Mouse (Mus musculus) lung, postnatal 0 days (tissue): ENCODE measurements around the gene Oas1c. TPM values are rescaled to one million over a fixed set of nuclear protein-coding genes. Genes with fewer than 3 reads are reported as not detected.
"Not testable (repeated sequence)": the region's sequence is repeated elsewhere in the genome, so short reads cannot be mapped to it uniquely, and the experiment has no call there.

Experiments used
- ATAC-seq: fragments of 200-750 bp; cut with Nextera tagmentation; 2 replicates; pipeline ENCODE4 v1.8.0; 2017; ENCODE audit warnings: moderate library complexity
- DNase-seq: peaks from one replicate; pipeline ENCODE4 v3.0.0-alpha.2; 2016; ENCODE audit warnings: low spot score
- H3K27ac ChIP-seq: fragments of 300-500 bp; sonication (generic); 2 replicates; pipeline ENCODE4 v1.5.1; 2014; ENCODE audit warnings: antibody characterized with exemption, mild to moderate bottlenecking, low read length, mixed read lengths
- H3K27me3 ChIP-seq: fragments of 300-500 bp; sonication (generic); replicated peaks from 2 replicates; pipeline ENCODE4 v1.6.1; 2014; ENCODE audit warnings: low read length, mixed read lengths; ENCODE audit not compliant: insufficient read depth
- H3K36me3 ChIP-seq: fragments of 300-500 bp; sonication (generic); 2 replicates; pipeline ENCODE4 v1.6.1; 2014; ENCODE audit warnings: low read length, mixed read lengths; ENCODE audit not compliant: insufficient read depth
- H3K4me1 ChIP-seq: fragments of 300-500 bp; sonication (generic); 2 replicates; pipeline ENCODE4 v1.6.1; 2014; ENCODE audit warnings: antibody characterized with exemption, low read depth, low read length, mixed read lengths; ENCODE audit not compliant: insufficient read depth
- H3K4me2 ChIP-seq: fragments of 300-500 bp; sonication (generic); replicated peaks from 2 replicates; pipeline ENCODE4 v1.6.1; 2014; ENCODE audit warnings: low read depth, mild to moderate bottlenecking, low read length, moderate library complexity, mixed read lengths
- H3K4me3 ChIP-seq: fragments of 300-500 bp; sonication (generic); 2 replicates; pipeline ENCODE4 v1.5.1; 2014; ENCODE audit warnings: low read depth, low read length
- H3K9ac ChIP-seq: fragments of 300-500 bp; sonication (generic); replicated peaks from 2 replicates; pipeline ENCODE4 v1.6.1; 2014; ENCODE audit warnings: low read depth, mild to moderate bottlenecking
- H3K9me3 ChIP-seq: fragments of 300-500 bp; sonication (generic); 2 replicates; pipeline ENCODE4 v1.6.1; 2016; ENCODE audit warnings: low read length, mixed read lengths
- CTCF ChIP-seq: IDR thresholded peaks from 2 replicates; pipeline ENCODE4 v1.5.1; 2016; ENCODE audit warnings: antibody characterized with exemption, mild to moderate bottlenecking
- EP300 ChIP-seq: IDR thresholded peaks from 2 replicates; pipeline ENCODE4 v1.6.1; 2016; ENCODE audit warnings: antibody characterized with exemption, mild to moderate bottlenecking, control low read depth
- WGBS: fragments of 180-500 bp; shearing (Covaris S2); extraction: QIAGEN DNeasy Blood & Tissue Kit; methylation state at CpG from one replicate; pipeline ENCODE4 v1.1.7; 2014; 5-methylcytosine and 5-hydroxymethylcytosine counted together
- polyA plus RNA-seq: library from polyadenylated mRNA; unstranded; fragments of >200 nt; fragmentation: Nextera tagmentation; extraction: Ambion mirVana; gene quantifications from 2 replicates; pipeline ENCODE4 v1.2.1, GENCODE M21; 2015

The Oas1c gene
- polyA plus RNA-seq, 1 experiment from 2014 or later: 1.5 TPM

GRCm38 (mm10) chr5:120809171-120809570, 3.1 kb downstream of the Oas1c start:
- ATAC-seq (no peak), DNase-seq (no peak)
- no peak overlapping the region for H3K27ac ChIP-seq
- H3K4me1 ChIP-seq: peaks cover 6% of the 10 kb centered on the region; the same call in 1 of the 2 replicates
- TF ChIP-seq CTCF (no peak), EP300 (no peak)
- no peaks in the 10 kb centered on the region for H3K27me3 ChIP-seq
- H3K9ac ChIP-seq: no peak overlapping the region
- H3K4me3 ChIP-seq: no peak overlapping the region
- WGBS: 33% methylated on average over 6 of the region's 6 CpGs
- H3K36me3 ChIP-seq: no peaks in the 10 kb centered on the region
- no peak overlapping the region for H3K4me2 ChIP-seq
- H3K9me3 ChIP-seq: no peaks in the 10 kb centered on the region

GRCm38 (mm10) chr5:120806458-120806857, 5.9 kb downstream of the Oas1c start:
- no peaks in the 10 kb centered on the region for H3K4me1 ChIP-seq
- H3K27me3 ChIP-seq: no peaks in the 10 kb centered on the region
- ATAC-seq: no peak
- no peaks in the 10 kb centered on the region for H3K36me3 ChIP-seq
- H3K9ac ChIP-seq: no peak overlapping the region
- H3K9me3 ChIP-seq: no peaks in the 10 kb centered on the region
- H3K27ac ChIP-seq: no peak overlapping the region
- no peak overlapping the region for H3K4me2 ChIP-seq
- 100% methylated on average over 1 of the region's 1 CpGs for WGBS
- TF ChIP-seq CTCF (peak; percentile 73), EP300 (no peak)
- H3K4me3 ChIP-seq: no peak overlapping the region
- peak; percentile 59 for DNase-seq

- H3K27me3 ChIP-seq: no peaks in the 10 kb centered on the region
- TF ChIP-seq CTCF (no peak), EP300 (no peak)
- H3K4me3 ChIP-seq: no peak overlapping the region
- H3K9me3 ChIP-seq: no peaks in the 10 kb centered on the region
- DNase-seq (no peak), ATAC-seq (no peak)
- 55% methylated on average over 2 of the region's 2 CpGs for WGBS
- no peak overlapping the region for H3K9ac ChIP-seq
- H3K27ac ChIP-seq: no peak overlapping the region
- H3K36me3 ChIP-seq: no peaks in the 10 kb centered on the region
- no peak overlapping the region for H3K4me2 ChIP-seq
- H3K4me1 ChIP-seq: no peaks in the 10 kb centered on the region
Observed at GRCm38 (mm10) chr5:120803596-120803995, 8.7 kb downstream of the Oas1c start.

GRCm38 (mm10) chr5:120798943-120799342, 13.4 kb downstream of the Oas1c start:
- H3K36me3 ChIP-seq, H3K4me1 ChIP-seq, H3K4me3 ChIP-seq, H3K9me3 ChIP-seq, H3K9ac ChIP-seq, H3K27me3 ChIP-seq, DNase-seq, H3K4me2 ChIP-seq, H3K27ac ChIP-seq, ATAC-seq: not testable (repeated sequence)
- 30% methylated on average over 1 of the region's 2 CpGs for WGBS

- ATAC-seq, H3K9me3 ChIP-seq, H3K27me3 ChIP-seq, DNase-seq, H3K4me2 ChIP-seq, H3K36me3 ChIP-seq, H3K4me3 ChIP-seq, H3K4me1 ChIP-seq, H3K9ac ChIP-seq, H3K27ac ChIP-seq: not testable (repeated sequence)
- 57% methylated on average over 5 of the region's 5 CpGs for whole genome bisulfite sequencing
Observed at GRCm38 (mm10) chr5:120798147-120798546, 14.2 kb downstream of the Oas1c start.

- not testable (repeated sequence) for H3K27me3 ChIP-seq, H3K4me2 ChIP-seq, H3K9me3 ChIP-seq, H3K4me1 ChIP-seq, H3K9ac ChIP-seq, H3K4me3 ChIP-seq, H3K36me3 ChIP-seq, H3K27ac ChIP-seq
- WGBS: 45% methylated on average over 8 of the region's 9 CpGs
- peak; percentile 41 for DNase-seq
- ATAC-seq: peak; percentile 53
Observed at GRCm38 (mm10) chr5:120795480-120796034, 16.8 kb downstream of the Oas1c start, which contains the start of gene Oas1e. Oas1e (minus strand) TSS chr5:120795530.

- no peak overlapping the region for H3K4me3 ChIP-seq
- ATAC-seq: peak; percentile 38; the same call in 1 of the 2 replicates
- no peaks in the 10 kb centered on the region for H3K9me3 ChIP-seq
- no peak overlapping the region for H3K9ac ChIP-seq
- TF ChIP-seq CTCF (peak; percentile 79), EP300 (no peak)
- WGBS: 23% methylated on average over 2 of the region's 2 CpGs
- peak; percentile 52 for DNase-seq
- H3K36me3 ChIP-seq: no peaks in the 10 kb centered on the region
- H3K4me1 ChIP-seq: no peaks in the 10 kb centered on the region
- no peak overlapping the region for H3K4me2 ChIP-seq
- no peak overlapping the region for H3K27ac ChIP-seq
- no peaks in the 10 kb centered on the region for H3K27me3 ChIP-seq
Observed at GRCm38 (mm10) chr5:120793043-120793442, 19.3 kb downstream of the Oas1c start.
